ENCODE assay signal across 8 mouse cellular contexts in the genomic region with DNA sequence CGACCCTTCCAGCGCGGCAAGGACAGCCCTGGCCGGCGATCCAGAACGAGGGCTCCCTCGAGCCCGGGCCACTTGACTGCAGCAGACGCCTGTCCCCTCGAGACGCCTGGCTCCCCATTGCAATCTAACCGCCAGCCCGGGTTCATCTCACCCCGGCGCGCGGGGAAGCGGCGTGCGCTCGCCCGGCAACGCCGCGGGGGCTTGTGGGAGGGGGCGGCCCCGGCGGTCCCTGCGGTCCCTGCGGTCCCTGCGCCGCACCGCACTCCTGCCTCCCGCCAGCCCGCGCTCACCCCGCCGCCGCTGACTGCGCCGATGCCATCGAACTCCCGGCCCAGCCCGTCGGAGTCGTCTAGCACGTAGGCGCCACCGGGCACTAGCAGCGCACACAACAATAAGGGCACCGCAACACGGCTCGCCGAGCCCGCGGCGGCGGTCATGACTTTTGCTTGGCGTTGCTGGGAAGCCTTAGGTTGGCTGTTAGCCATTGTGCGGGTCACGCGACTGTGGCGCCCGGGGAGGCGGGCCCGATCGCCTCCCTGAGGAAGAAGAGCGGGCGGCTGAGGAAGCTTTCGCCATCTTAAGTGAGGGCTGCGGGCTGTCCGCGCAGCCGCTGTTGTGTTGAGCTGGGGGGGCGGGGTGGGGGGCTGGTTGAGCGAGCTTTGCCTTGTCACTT. TPM values are rescaled to one million over a fixed set of nuclear protein-coding genes. Genes with fewer than 3 reads are reported as not detected.
DNase-seq lines count a peak whose midpoint lies in the region; ATAC-seq and TF ChIP-seq lines count a peak whose summit lies in the region.

Galc (minus strand) TSS at position 615 of the 673 bp plus-strand sequence.

- peaks cover 6% of the 10 kb centered on the region for H3K4me1 ChIP-seq in bone marrow, adult 2 months (ENCODE audit: control insufficient read depth, insufficient read depth, low read length)
- no peaks in the 10 kb centered on the region for H3K4me1 ChIP-seq in embryonic facial prominence, embryonic 14.5 days (ENCODE audit: control insufficient read depth, insufficient read depth, low read length)
- no peaks in the 10 kb centered on the region for H3K4me1 ChIP-seq in heart, adult 2 months (ENCODE audit: control insufficient read depth, insufficient read depth, low read length)
- peaks cover 16% of the 10 kb centered on the region for H3K4me1 ChIP-seq in kidney, adult 2 months (ENCODE audit: control insufficient read depth, insufficient read depth, low read length)
- H3K4me1 ChIP-seq in limb, embryonic 11.5 days (ENCODE audit: control insufficient read depth, insufficient read depth, low read length) = no peaks in the 10 kb centered on the region
- peaks cover 12% of the 10 kb centered on the region for H3K4me1 ChIP-seq in midbrain, embryonic 13.5 days (replicated peaks)
- no peaks in the 10 kb centered on the region for H3K4me1 ChIP-seq in small intestine, adult 2 months (ENCODE audit: control insufficient read depth, insufficient read depth, insufficient read length, low read length)

- H3K79me2 ChIP-seq in heart, adult 2 months (replicated peaks; ENCODE audit: control insufficient read depth, insufficient read depth, low read length) = no peaks in the 10 kb centered on the region

- peak within 1 kb of the TSS; percentile 94 for H3K9ac ChIP-seq in embryonic facial prominence, embryonic 14.5 days (ENCODE audit: low read depth, low read length)
- peak within 1 kb of the TSS; percentile 97 for H3K9ac ChIP-seq in heart, adult 2 months (ENCODE audit: low read depth, low read length)
- H3K9ac ChIP-seq in limb, embryonic 11.5 days (ENCODE audit: low read length) = peak within 1 kb of the TSS; percentile 97
- H3K9ac ChIP-seq in midbrain, embryonic 13.5 days (replicated peaks) = peak within 1 kb of the TSS; percentile 93

- 0 out of 2 replicates have a peak, but pooled peaks cover 6% of the 10 kb centered on the region for H3K36me3 ChIP-seq in embryonic facial prominence, embryonic 14.5 days (ENCODE audit: control insufficient read depth, insufficient read depth, low read length)
- H3K36me3 ChIP-seq in heart, adult 2 months (ENCODE audit: control insufficient read depth, insufficient read depth, low read length) = no peaks in the 10 kb centered on the region
- no peaks in the 10 kb centered on the region for H3K36me3 ChIP-seq in kidney, adult 2 months (ENCODE audit: control insufficient read depth, insufficient read depth, low read length)
- H3K36me3 ChIP-seq in limb, embryonic 11.5 days (ENCODE audit: control insufficient read depth, insufficient read depth, low read length) = no peaks in the 10 kb centered on the region
- H3K36me3 ChIP-seq in midbrain, embryonic 13.5 days = 0 out of 2 replicates have a peak, but pooled peaks cover 3% of the 10 kb centered on the region
- no peaks in the 10 kb centered on the region for H3K36me3 ChIP-seq in small intestine, adult 2 months (ENCODE audit: control insufficient read depth, insufficient read depth, low read length)

- peak within 1 kb of the TSS; percentile 98 for H3K4me3 ChIP-seq in bone marrow, adult 2 months (replicated peaks; ENCODE audit: control insufficient read depth, low read depth, low read length)
- peak within 1 kb of the TSS; percentile 81 for H3K4me3 ChIP-seq in embryonic facial prominence, embryonic 14.5 days (ENCODE audit: low read depth, low read length)
- H3K4me3 ChIP-seq in heart, adult 2 months = peak within 1 kb of the TSS; percentile 74
- H3K4me3 ChIP-seq in kidney, adult 2 months (ENCODE audit: insufficient read depth, low read depth, low read length) = peak within 1 kb of the TSS; percentile 98
- peak within 1 kb of the TSS; percentile 71 for H3K4me3 ChIP-seq in limb, embryonic 11.5 days (ENCODE audit: low read depth, low read length)
- H3K4me3 ChIP-seq in midbrain, embryonic 13.5 days (replicated peaks) = peak within 1 kb of the TSS; percentile 74
- H3K4me3 ChIP-seq in small intestine, adult 2 months (ENCODE audit: low read depth, low read length) = peak within 1 kb of the TSS; percentile 94

- intact Hi-C loops in heart, adult 2 months (cut with DNase I) = no loop called here

- 1% methylated on average over 73 of the region's 76 CpGs for WGBS in bone marrow, adult 2 months
- under 1% methylated on average over 49 of the region's 76 CpGs for WGBS in embryonic facial prominence, embryonic 14.5 days
- WGBS in heart, adult 2 months = under 1% methylated on average over 76 of the region's 76 CpGs
- WGBS in kidney, adult 2 months = under 1% methylated on average over 76 of the region's 76 CpGs
- WGBS in limb, embryonic 11.5 days = under 1% methylated on average over 75 of the region's 76 CpGs
- WGBS in midbrain, embryonic 13.5 days = under 1% methylated on average over 67 of the region's 76 CpGs
- under 1% methylated on average over 76 of the region's 76 CpGs for WGBS in small intestine, adult 2 months

- peak within 1 kb of the TSS; percentile 72 for H3K4me2 ChIP-seq in embryonic facial prominence, embryonic 14.5 days (ENCODE audit: low read depth, low read length)
- H3K4me2 ChIP-seq in limb, embryonic 11.5 days (ENCODE audit: low read depth, severe bottlenecking) = peak within 1 kb of the TSS; percentile 64
- H3K4me2 ChIP-seq in midbrain, embryonic 13.5 days (replicated peaks) = peak within 1 kb of the TSS; percentile 61

- TF ChIP-seq EP300 in heart, adult 2 months (IDR thresholded peaks at IDR 0.05; ENCODE audit: insufficient read depth, low read depth, low read length) = no peak

- no peaks in the 10 kb centered on the region for H3K27me3 ChIP-seq in embryonic facial prominence, embryonic 14.5 days (replicated peaks; ENCODE audit: control insufficient read depth, insufficient read depth, low read length)
- H3K27me3 ChIP-seq in heart, adult 2 months (ENCODE audit: control insufficient read depth, insufficient read depth, low read length) = no peaks in the 10 kb centered on the region
- H3K27me3 ChIP-seq in kidney, adult 2 months (replicated peaks; ENCODE audit: control insufficient read depth, insufficient read depth, low read length) = no peaks in the 10 kb centered on the region
- no peaks in the 10 kb centered on the region for H3K27me3 ChIP-seq in limb, embryonic 11.5 days (ENCODE audit: control insufficient read depth, insufficient read depth, low read length)
- no peaks in the 10 kb centered on the region for H3K27me3 ChIP-seq in midbrain, embryonic 13.5 days
- H3K27me3 ChIP-seq in small intestine, adult 2 months (ENCODE audit: control insufficient read depth, insufficient read depth, low read length) = no peaks in the 10 kb centered on the region

- H3K9me3 ChIP-seq in embryonic facial prominence, embryonic 14.5 days (ENCODE audit: control insufficient read depth, low read length) = no peaks in the 10 kb centered on the region
- no peaks in the 10 kb centered on the region for H3K9me3 ChIP-seq in limb, embryonic 11.5 days (ENCODE audit: control insufficient read depth, low read length)
- H3K9me3 ChIP-seq in midbrain, embryonic 13.5 days = no peaks in the 10 kb centered on the region

- no peak for TF ChIP-seq CTCF in bone marrow, adult 2 months (IDR thresholded peaks at IDR 0.05; ENCODE audit: control insufficient read depth, insufficient read depth, low read length)
- no peak for TF ChIP-seq CTCF in heart, adult 2 months (IDR thresholded peaks at IDR 0.05)
- no peak for TF ChIP-seq CTCF in kidney, adult 2 months (conservative IDR thresholded peaks at IDR 0.05; ENCODE audit: insufficient read depth, insufficient read length, low read depth, low read length)
- no peak for TF ChIP-seq CTCF in small intestine, adult 2 months (IDR thresholded peaks at IDR 0.05; ENCODE audit: extremely low read depth, insufficient read length, insufficient replicate concordance, low read depth, low read length)

- H3K27ac ChIP-seq in bone marrow, adult 2 months (ENCODE audit: control insufficient read depth, insufficient read depth, low read depth, low read length, poor library complexity) = peak within 1 kb of the TSS; percentile 93
- H3K27ac ChIP-seq in embryonic facial prominence, embryonic 14.5 days (replicated peaks; ENCODE audit: low read depth, low read length) = peak within 1 kb of the TSS; percentile 90
- H3K27ac ChIP-seq in heart, adult 2 months = peak within 1 kb of the TSS; percentile 91
- peak within 1 kb of the TSS; percentile 96 for H3K27ac ChIP-seq in kidney, adult 2 months (ENCODE audit: insufficient read depth, low read depth, low read length)
- H3K27ac ChIP-seq in limb, embryonic 11.5 days (replicated peaks; ENCODE audit: low read depth, low read length) = peak within 1 kb of the TSS; percentile 87
- peak within 1 kb of the TSS; percentile 98 for H3K27ac ChIP-seq in midbrain, embryonic 13.5 days
- H3K27ac ChIP-seq in small intestine, adult 2 months (ENCODE audit: insufficient read depth, low read depth, low read length) = peak within 1 kb of the TSS; percentile 41

- peak; percentile 58; the same call in 1 of the 2 replicates for TF ChIP-seq POLR2A in bone marrow, adult 2 months (IDR thresholded peaks at IDR 0.05; ENCODE audit: borderline replicate concordance, control insufficient read depth, low read depth, low read length)
- TF ChIP-seq POLR2A in heart, adult 2 months (IDR thresholded peaks at IDR 0.05; ENCODE audit: insufficient read depth, low read depth, low read length) = peak; percentile 41; the same call in 1 of the 2 replicates
- peak; percentile 15 for TF ChIP-seq POLR2A in kidney, adult 2 months (IDR thresholded peaks at IDR 0.05; ENCODE audit: low read depth, low read length)
- no peak for TF ChIP-seq POLR2A in small intestine, adult 2 months (IDR thresholded peaks at IDR 0.05; ENCODE audit: low read depth, low read length)

- peak; percentile 94 for ATAC-seq in embryonic facial prominence, embryonic 14.5 days (ENCODE audit: low read depth)
- peak; percentile 91 for ATAC-seq in limb, embryonic 11.5 days (ENCODE audit: insufficient number of reproducible peaks, low FRiP score, low TSS enrichment, low read depth)
- peak; percentile 95 for ATAC-seq in midbrain, embryonic 13.5 days

- peak; percentile 89 for DNase-seq in 3134 (ENCODE audit: extremely low read depth, insufficient read length, low spot score)
- DNase-seq in embryonic facial prominence, embryonic 14.5 days (ENCODE audit: low spot score) = peak; percentile 92
- peak; percentile 93 to 94 for DNase-seq in heart, adult 2 months
- peak; percentile 96 for DNase-seq in kidney, adult 2 months
- peak; percentile 89 for DNase-seq in limb, embryonic 11.5 days (ENCODE audit: low spot score)

RNA-seq across cellular contexts. Expression of gene Galc, which starts in this region (rescaled TPM):
- 2.2 and 7.5 TPM in 2 replicates for polyA plus RNA-seq in bone marrow, adult 2 months (2011; ENCODE audit: insufficient read depth, insufficient read length, low replicate concordance, missing spikeins)
- polyA plus RNA-seq in embryonic facial prominence, embryonic 14.5 days (2014; fragmentation: Nextera tagmentation; extraction: Ambion mirVana) = 7.5 and 9.0 TPM in 2 replicates
- total RNA-seq in heart, adult 2 months (2021) = 1 to 10 TPM; 7.3 to 8.3 TPM
- polyA plus RNA-seq in heart, adult 2 months (2012; rRNA removed) = 5.0 and 11.5 TPM in 2 replicates
- polyA plus RNA-seq in kidney, adult 2 months (2012; rRNA removed) = 66.8 and 69.8 TPM in 2 replicates
- polyA plus RNA-seq in limb, embryonic 11.5 days (2014; fragmentation: Nextera tagmentation; extraction: Ambion mirVana) = 10.9 and 12.3 TPM in 2 replicates
- polyA plus RNA-seq in midbrain, embryonic 13.5 days (2015; fragmentation: Nextera tagmentation; extraction: Ambion mirVana) = 11.5 and 11.6 TPM in 2 replicates
- polyA plus RNA-seq in small intestine, adult 2 months (2012; rRNA removed) = 0.76 and 1.8 TPM in 2 replicates

Comparison
In these comparisons a context has a peak if more than half of its experiments do, and no peak if none do; other contexts are left out.
1. Peak in every context shown above with its lines: DNase-seq, ATAC-seq, H3K4me3 ChIP-seq and H3K27ac ChIP-seq.
2. H3K27ac ChIP-seq: peak in every context shown above with its lines; median percentile 98 in midbrain, embryonic 13.5 days; 96 in kidney, adult 2 months; 93 in bone marrow, adult 2 months; 91 in heart, adult 2 months; 90 in embryonic facial prominence, embryonic 14.5 days; 87 in limb, embryonic 11.5 days; 41 in small intestine, adult 2 months.